Mouse (Mus musculus) hematopoietic stem cell, adult 5-6 weeks (primary cell): ENCODE results near the gene Aatk. TPM values are rescaled to one million over a fixed set of nuclear protein-coding genes. Genes with fewer than 3 reads are reported as not detected.

Source experiments
- ATAC-seq, 2 experiments: fragments of 125-278 bp in 1 of 2; replicated peaks in 1 of 2; 2 replicates each; pipeline ENCODE4 v1.8.0; 2016 to 2017; ENCODE audit warnings: inconsistent platforms in 2 of 2, mild to moderate bottlenecking in 2 of 2, moderate number of reproducible peaks in 2 of 2, low read depth in 1 of 2, moderate TSS enrichment in 1 of 2; ENCODE audit not compliant: low FRiP score in 2 of 2, poor library complexity in 2 of 2, severe bottlenecking in 2 of 2, insufficient read depth in 1 of 2, low TSS enrichment in 1 of 2
- total RNA-seq: library from RNA; stranded (forward); fragments of 172-1452, 232-1000 nt; gene quantifications from 2 replicates; pipeline ENCODE4 v1.2.3, GENCODE M21; 2017

Gene Aatk
- total RNA-seq, 1 experiment from 2014 or later: 0.40 TPM

DNA sequence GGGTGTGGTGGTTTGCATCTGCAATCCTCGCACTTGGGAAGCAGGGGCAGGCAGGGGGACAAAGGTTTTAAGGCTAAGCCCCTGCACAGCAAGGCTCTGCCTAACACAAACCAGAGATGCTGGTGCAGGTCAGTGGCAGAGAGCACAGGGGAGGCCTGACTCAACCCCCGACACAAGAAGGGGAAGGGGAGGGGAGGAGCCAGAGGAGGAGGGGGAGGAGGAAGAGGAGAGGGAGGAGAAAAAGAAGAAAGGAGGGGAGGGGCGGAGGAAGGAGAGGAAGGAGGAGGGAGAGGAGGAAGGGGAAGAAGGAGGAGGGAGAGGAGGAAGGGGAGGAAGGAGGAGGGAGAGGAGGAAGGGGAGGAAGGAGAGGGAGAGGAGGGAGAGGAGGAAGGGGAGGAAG lies 12.7 kb downstream of the Aatk start:
- no peak for ATAC-seq

- no peak for ATAC-seq
Observed at GRCm38 (mm10) chr11:120033473-120033872, 13.5 kb downstream of the Aatk start.

DNA sequence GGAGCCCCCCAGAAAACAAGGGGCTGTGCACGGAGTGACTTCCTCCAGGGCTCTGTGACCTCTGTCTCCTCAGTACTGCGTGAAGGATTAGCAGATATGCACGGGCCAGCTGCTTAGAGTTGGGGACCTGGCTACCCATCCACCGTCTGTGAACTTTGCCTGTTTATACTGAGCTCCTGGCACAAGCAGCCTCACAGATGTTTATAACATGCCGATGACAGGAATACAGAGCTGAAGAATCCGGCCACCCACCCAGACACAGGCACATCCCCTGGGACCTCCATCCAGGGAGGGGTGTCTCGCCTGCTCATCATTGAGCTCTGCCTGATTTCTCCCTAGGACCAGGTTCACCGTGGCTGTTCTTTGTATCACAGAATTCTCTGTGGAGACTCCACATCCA lies 14.9 kb downstream of the Aatk start:
- ATAC-seq: no peak

DNA sequence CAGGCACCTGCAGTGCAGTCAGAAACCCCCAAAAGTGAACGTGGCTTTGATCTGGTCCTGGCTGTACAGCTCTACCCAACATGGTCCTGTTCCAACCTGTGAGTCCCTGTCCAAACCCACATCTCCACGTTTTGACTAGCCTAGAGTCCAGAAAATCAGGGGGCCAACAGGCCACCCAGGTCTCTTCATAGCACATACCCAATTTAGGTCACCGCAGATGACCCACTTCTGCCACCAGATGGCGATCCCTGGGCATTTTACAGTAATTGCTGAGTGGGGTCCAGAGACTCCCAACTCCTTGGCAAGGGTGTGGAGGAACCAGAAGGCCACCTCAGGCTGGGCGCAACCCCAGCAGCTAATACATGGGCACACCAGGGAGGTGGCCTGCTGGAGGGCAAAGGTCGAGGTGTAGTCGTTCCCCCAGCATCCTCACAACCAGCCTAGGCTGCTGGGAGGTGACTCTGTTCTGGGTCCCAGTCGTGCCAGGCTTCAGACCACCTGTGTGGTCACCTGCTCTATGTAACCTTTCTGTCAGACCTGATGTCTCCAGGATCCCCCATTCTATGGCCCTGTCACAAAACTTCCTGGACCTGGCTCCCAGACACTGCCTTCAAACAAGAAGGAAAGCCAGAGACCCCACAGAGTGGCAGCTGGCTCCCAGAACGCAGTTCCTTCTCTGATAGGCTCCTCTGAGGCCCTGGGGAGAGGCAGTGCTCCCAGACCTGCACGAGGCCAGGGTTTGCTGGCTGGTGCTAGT lies 16.6 kb downstream of the Aatk start:
- peak; percentile 60 to 79 for ATAC-seq

DNA sequence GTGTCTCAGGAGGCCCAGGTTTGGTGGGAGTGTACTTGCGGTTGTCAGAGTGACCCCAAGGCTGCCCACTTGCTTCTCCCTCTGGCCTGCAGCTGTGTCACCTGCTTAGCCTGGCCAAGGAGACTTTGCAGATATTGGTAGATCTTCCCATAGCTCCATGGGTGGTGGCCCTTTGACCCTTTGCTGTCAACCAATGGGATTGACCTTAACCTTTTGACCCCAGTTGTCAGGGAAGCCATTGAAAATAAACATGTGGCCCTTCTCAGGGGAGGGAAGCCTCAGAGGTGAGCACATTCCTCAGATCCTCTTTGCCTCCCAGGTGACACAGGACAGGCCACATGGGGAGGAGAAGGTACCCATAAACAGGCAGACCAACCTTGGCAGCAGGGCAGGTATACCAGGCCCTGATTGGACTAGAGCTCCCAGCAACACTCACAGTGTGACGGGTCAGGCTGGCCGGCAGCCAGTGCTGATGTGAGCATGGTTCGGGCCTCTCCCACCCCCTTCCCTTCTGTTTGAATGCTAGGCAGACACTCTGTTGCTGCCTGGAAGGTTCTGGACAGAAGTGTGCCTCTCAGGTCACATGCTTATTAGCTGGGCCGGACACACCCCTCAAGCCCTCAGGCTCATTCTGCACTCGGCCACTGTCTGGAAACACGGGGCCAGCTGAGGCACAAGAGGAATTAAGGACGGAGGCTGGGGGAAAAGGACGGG lies 17.4 kb downstream of the Aatk start:
- ATAC-seq: no peak

DNA sequence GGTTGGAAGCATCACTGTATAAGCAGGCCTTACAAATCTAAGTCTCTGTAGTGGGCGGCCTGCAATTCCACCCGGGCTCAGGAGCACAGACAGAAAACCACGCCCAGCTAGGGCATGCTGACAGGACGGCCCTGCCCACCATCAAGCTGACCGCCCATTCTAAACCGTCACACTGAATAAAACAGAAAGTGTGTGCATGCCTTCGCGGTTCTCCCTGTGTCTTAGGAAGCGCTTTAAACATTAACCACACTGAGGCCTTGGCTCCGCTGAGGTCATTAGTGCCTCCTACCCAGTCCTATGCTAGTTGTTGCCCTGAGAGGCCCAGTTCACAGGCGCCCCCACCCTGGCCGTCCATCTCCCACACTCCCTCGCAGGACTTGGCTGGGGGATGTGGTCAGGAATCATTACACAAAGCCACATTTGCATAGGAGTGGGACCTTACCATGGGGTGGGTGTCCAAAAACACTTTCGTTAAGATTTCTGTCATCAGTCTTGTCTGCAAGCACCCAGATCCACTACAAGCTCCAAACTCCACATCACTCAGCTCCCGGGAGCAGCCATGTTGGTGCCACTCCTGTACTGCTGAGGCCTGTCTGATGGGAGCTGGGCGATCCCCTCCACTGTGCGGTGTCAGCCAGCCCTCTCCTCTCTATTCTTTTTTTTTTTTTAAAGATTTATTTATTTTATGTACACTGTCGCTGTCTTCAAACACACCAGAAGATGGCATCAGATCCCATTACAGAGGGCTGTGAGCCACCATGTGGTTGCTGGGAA lies 18.5 kb downstream of the Aatk start:
- ATAC-seq: no peak

DNA sequence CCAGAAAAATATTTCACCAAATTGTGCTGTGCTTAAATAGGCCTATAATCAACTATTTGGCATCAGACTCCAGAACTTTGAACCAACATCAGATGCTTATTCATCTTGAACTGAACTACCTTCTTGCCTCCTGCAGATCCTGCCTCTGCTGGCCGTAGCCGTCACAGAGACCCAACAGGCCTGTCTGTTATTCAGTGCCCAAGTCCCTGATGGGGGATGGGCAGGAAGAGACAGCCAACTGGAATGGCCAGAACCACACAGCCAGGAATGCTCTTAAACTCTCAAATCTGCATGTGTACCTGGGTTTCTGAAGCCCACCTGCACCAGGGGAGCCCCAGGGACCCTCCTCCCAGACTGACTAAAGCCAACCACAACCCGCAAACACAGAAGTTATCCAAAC lies 20.0 kb downstream of the Aatk start:
- no peak for ATAC-seq

GRCm38 (mm10) chr11:120022841-120023240 lies 24.1 kb downstream of the Aatk start:
- no peak for ATAC-seq

DNA sequence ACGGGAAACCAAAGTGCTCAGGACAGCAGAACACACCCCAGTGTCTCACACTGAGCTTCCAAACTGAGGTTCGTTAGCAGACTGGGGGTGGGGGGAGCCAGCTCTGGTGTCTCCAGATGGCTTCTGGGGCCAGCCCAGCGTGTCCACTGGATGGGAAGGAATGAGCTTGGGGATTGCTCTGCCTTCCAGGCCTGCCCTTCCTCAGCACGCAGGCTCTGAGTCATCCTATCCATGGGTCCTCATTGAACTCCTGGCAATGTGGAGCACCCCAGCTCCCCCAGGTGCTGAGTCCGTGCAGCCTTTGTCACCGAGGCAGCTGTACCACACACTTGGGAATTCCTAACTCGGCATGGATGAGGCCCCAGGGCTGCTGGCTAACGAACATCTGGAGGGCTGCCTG lies 24.8 kb downstream of the Aatk start:
- no peak for ATAC-seq

DNA sequence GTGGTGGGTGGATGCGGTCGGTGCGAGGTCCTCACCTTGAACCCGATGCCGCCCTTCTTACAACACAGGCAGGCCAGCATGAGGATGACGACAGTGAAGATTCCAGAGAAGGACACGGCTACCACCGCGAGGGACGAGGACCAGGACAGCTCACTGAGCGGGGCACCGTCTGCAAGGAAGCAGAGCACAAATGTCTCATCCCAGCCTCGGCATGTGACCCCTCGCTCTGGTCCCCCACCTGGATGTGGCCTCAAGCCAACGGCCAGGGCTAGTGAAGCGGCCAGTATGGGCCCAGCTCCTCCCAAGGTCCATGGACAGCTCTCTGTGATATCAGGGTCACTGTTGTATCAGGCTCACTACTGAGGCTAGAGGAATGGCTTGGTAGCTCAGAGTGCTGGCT lies 25.6 kb downstream of the Aatk start:
- ATAC-seq: no peak

DNA sequence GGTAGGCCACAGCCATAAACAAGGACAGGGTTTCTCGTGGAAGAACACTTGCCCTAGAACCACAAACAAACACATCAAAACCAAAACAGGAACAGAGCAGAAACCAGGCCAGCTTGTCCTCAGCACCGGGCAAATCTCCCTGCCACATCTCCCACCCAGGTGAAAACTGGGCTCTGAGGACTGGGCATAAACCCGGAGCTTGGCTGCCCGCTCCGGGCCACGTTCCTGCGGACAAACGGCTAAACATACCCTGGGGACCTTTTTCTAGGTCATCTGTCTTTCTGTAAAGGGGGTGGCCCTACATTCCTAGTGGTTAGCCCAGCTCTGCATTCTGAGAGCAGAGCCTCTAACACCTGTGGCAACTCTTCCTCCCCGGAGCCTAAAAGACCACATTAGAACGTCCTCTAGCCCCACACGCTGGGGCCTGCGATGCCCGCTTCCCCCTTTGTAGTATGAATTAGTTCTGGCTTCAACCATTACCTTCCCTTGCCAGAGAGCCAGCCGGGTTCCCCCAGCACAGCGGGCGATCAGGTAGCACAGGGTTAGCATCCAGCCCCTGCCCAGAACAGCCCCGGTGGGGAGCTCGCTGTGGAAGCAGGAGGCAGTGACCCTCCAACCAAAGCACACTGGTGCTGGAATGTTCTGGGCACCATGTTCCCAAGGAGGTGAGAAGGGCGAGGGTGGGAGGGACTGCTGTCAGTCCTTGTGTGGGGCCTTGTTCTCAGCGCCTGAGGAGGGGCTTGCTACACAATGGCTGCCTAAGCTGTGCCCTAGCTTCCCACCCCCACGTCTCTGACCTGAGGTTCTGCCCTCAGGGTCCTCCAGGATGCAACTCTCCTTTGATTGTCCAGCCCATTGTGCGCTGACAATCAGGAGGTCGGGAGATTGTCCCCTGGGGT lies 27.2 kb downstream of the Aatk start:
- ATAC-seq: no peak

DNA sequence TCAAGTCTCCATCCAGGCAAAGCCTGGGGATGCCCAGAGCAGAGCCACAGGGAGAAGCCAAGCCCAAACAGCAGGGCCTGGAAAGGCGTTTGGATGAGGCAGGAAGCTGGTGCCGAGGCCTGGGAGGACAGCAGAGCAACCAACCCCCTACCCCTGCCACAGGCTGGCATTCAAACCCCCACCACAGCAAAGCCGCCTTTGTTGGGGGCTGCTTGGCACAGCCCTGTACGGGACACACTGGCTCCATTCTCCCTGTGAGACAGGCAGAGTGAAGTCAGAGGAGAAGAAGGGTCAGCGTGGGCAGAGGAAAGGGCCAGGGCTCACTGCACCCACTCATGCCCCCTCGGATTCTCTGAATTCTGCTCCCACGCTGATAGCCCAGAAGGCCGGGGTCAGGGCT lies 30.0 kb downstream of the Aatk start:
- no peak for ATAC-seq

DNA sequence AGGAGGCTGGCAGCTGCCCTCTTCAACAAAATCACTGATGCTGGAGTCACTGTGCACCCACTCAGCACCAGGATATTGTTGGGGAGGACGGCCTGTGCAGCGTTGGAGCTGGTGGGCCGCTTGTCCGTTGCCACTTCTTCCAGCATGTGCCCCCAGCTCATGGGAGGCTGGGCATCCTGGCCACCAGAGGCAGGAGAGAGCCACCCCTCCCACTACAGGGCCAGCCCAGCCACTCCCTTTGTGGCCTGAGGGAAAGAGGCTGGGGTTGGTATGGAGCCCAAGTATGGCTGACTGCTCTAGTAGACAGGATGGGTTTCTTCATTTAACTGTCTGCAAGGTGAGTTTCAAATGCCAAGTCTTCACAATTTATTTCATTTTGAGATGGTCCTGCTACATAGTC lies 32.2 kb downstream of the Aatk start:
- no peak for ATAC-seq

DNA sequence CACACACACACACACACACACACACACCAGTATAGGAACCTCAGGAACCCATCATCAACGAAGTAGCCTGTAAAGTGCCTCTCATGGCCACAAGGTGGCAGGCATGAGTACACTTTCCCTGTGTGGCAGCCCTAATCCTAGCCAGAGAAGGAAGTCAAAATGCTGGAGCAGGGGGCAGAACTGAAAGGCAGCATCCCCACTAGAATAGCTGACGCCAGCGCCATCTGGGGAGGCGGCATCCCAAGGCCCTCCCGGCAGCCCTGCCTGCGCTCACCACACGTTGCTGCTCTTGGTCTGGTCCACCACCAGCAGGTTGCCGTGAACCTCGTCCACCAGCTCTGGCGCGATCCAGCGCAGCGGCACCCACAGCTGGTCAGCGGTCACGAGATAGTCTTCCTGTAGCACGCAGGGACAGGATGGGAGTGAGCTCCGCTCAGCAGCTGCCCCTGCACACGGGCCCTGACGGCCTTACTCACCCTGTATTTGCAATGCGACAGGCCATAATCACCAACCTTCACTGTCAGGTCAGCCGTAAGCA lies 33.7 kb downstream of the Aatk start:
- peak; percentile 70 to 80 for ATAC-seq

- no peak for ATAC-seq
Observed at GRCm38 (mm10) chr11:120012702-120013101, 34.3 kb downstream of the Aatk start.

GRCm38 (mm10) chr11:120011761-120012560 lies 35.0 kb downstream of the Aatk start:
- ATAC-seq: no peak
